7 mouse cellular contexts compared by ENCODE assay signal in genomic region chr2:33371648-33372408, GRCm38 (mm10). TPM values are rescaled to one million over a fixed set of nuclear protein-coding genes. Genes with fewer than 3 reads are reported as not detected.
DNase-seq lines count a peak whose midpoint lies in the region; ATAC-seq and TF ChIP-seq lines count a peak whose summit lies in the region.

No protein-coding gene starts in this region.

- H3K9ac ChIP-seq in hindbrain, postnatal 0 days (replicated peaks; ENCODE audit: low read length), result peak overlapping the region; percentile 69; the same call in 1 of the 2 replicates
- H3K9ac ChIP-seq in neural tube, embryonic 13.5 days, result peak overlapping the region; percentile 53; the same call in 1 of the 2 replicates

- ATAC-seq in hindbrain, postnatal 0 days, result no peak
- ATAC-seq in neural tube, embryonic 13.5 days (ENCODE audit: low read depth), result no peak

- H3K4me2 ChIP-seq in hindbrain, postnatal 0 days (ENCODE audit: low read depth, low read length), result peak overlapping the region; percentile 72
- peak overlapping the region; percentile 69; the same call in 1 of the 2 replicates for H3K4me2 ChIP-seq in neural tube, embryonic 13.5 days

- no peak for DNase-seq in layer of hippocampus, adult 2 months (ENCODE audit: low spot score in 2 of 2)
- DNase-seq in layer of hippocampus, adult 8-10 months (ENCODE audit: low spot score in 2 of 2), result no peak
- DNase-seq in embryonic facial prominence, embryonic 10.5 days (ENCODE audit: low spot score), result no peak
- DNase-seq in hindbrain, postnatal 0 days (ENCODE audit: low spot score), result no peak
- DNase-seq in left cerebral cortex, postnatal 10 days (ENCODE audit: extremely low spot score in 1 of 2, low spot score in 2 of 2), result no peak
- no peak for DNase-seq in right cerebral cortex, postnatal 25 days

- no peaks in the 10 kb centered on the region for H3K36me3 ChIP-seq in embryonic facial prominence, embryonic 10.5 days (replicated peaks)
- no peaks in the 10 kb centered on the region for H3K36me3 ChIP-seq in hindbrain, postnatal 0 days (ENCODE audit: insufficient read depth, low read length)
- peaks cover 15% of the 10 kb centered on the region for H3K36me3 ChIP-seq in neural tube, embryonic 13.5 days

- H3K27me3 ChIP-seq in embryonic facial prominence, embryonic 10.5 days (replicated peaks; ENCODE audit: low read depth, poor library complexity, severe bottlenecking), result no peaks in the 10 kb centered on the region; the same call in 1 of the 2 replicates
- H3K27me3 ChIP-seq in hindbrain, postnatal 0 days (ENCODE audit: insufficient read depth, low read length), result no peaks in the 10 kb centered on the region
- H3K27me3 ChIP-seq in neural tube, embryonic 13.5 days, result no peaks in the 10 kb centered on the region

- WGBS in embryonic facial prominence, embryonic 10.5 days, result 31% methylated on average over 18 of the region's 18 CpGs
- WGBS in hindbrain, postnatal 0 days, result 30% methylated on average over 18 of the region's 18 CpGs
- 32% methylated on average over 18 of the region's 18 CpGs for WGBS in neural tube, embryonic 13.5 days

- H3K9me3 ChIP-seq in embryonic facial prominence, embryonic 10.5 days, result 0 out of 2 replicates have a peak, but pooled peaks cover 3% of the 10 kb centered on the region
- H3K9me3 ChIP-seq in hindbrain, postnatal 0 days (ENCODE audit: low read length), result no peaks in the 10 kb centered on the region
- no peaks in the 10 kb centered on the region for H3K9me3 ChIP-seq in neural tube, embryonic 13.5 days

- H3K4me3 ChIP-seq in layer of hippocampus, adult 2 months, result peak overlapping the region; percentile 89; the same call in 1 of the 2 replicates
- peak overlapping the region; percentile 71 for H3K4me3 ChIP-seq in embryonic facial prominence, embryonic 10.5 days
- H3K4me3 ChIP-seq in hindbrain, postnatal 0 days (ENCODE audit: low read length), result peak overlapping the region; percentile 64; the same call in 1 of the 2 replicates
- H3K4me3 ChIP-seq in neural tube, embryonic 13.5 days, result peak overlapping the region; percentile 66

- H3K4me1 ChIP-seq in embryonic facial prominence, embryonic 10.5 days, result peaks cover 14% of the 10 kb centered on the region
- no peaks in the 10 kb centered on the region for H3K4me1 ChIP-seq in hindbrain, postnatal 0 days (ENCODE audit: insufficient read depth, low read length)
- H3K4me1 ChIP-seq in neural tube, embryonic 13.5 days (replicated peaks), result peaks cover 28% of the 10 kb centered on the region

- peak overlapping the region; percentile 99 for H3K27ac ChIP-seq in layer of hippocampus, adult 2 months
- peak overlapping the region; percentile 84 for H3K27ac ChIP-seq in embryonic facial prominence, embryonic 10.5 days (replicated peaks)
- peak overlapping the region; percentile 98 for H3K27ac ChIP-seq in hindbrain, postnatal 0 days
- peak overlapping the region; percentile 99 for H3K27ac ChIP-seq in neural tube, embryonic 13.5 days (replicated peaks)

- no peak for TF ChIP-seq CTCF in layer of hippocampus, adult 2 months (conservative IDR thresholded peaks at IDR 0.05)
- no peak for TF ChIP-seq CTCF in hindbrain, postnatal 0 days (IDR thresholded peaks at IDR 0.05; ENCODE audit: low read depth)

- intact Hi-C loops in left cerebral cortex, postnatal 10 days (cut with DNase I), result no loop called here

RNA-seq across cellular contexts. Expression of gene Ralgps1, which starts 0.5 kb away (rescaled TPM):
- total RNA-seq in layer of hippocampus, adult 2 months (2021), result 10 to 100 TPM; 68.2 TPM
- 10 to 100 TPM; 57.9 to 79.2 (median 69.1) TPM for total RNA-seq in layer of hippocampus, adult 8-10 months (2022)
- polyA plus RNA-seq in embryonic facial prominence, embryonic 10.5 days (2016; fragmentation: Nextera tagmentation; extraction: Ambion mirVana), result 4.8 and 5.5 TPM in 2 replicates
- total RNA-seq in hindbrain, postnatal 0 days (2014; rRNA removed), result 69.9 and 75.5 TPM in 2 replicates
- 18.8 and 20.7 TPM in 2 replicates for polyA plus RNA-seq in hindbrain, postnatal 0 days (2015; fragmentation: Nextera tagmentation; extraction: Ambion mirVana)
- 33.2 and 36.9 TPM in 2 replicates for polyA plus RNA-seq in neural tube, embryonic 13.5 days (2015; fragmentation: Nextera tagmentation; extraction: Ambion mirVana)
- total RNA-seq in left cerebral cortex, postnatal 10 days (2021), result 10 to 100 TPM; 71.1 to 72.5 TPM

RNA-seq across cellular contexts. Expression of gene Zbtb34, which starts 59.3 kb away (rescaled TPM):
- total RNA-seq in layer of hippocampus, adult 2 months (2021), result 10 to 100 TPM; 13.9 to 14.8 TPM
- 10 to 100 TPM; 12.1 to 15.1 (median 12.9) TPM for total RNA-seq in layer of hippocampus, adult 8-10 months (2022)
- 7.4 and 7.5 TPM in 2 replicates for polyA plus RNA-seq in embryonic facial prominence, embryonic 10.5 days (2016; fragmentation: Nextera tagmentation; extraction: Ambion mirVana)
- 20.6 and 32.9 TPM in 2 replicates for total RNA-seq in hindbrain, postnatal 0 days (2014; rRNA removed)
- 2.8 and 3.1 TPM in 2 replicates for polyA plus RNA-seq in hindbrain, postnatal 0 days (2015; fragmentation: Nextera tagmentation; extraction: Ambion mirVana)
- 7.3 and 8.7 TPM in 2 replicates for polyA plus RNA-seq in neural tube, embryonic 13.5 days (2015; fragmentation: Nextera tagmentation; extraction: Ambion mirVana)
- total RNA-seq in left cerebral cortex, postnatal 10 days (2021), result 10 to 100 TPM; 41.6 to 43.2 TPM
